Mouse (Mus musculus): Measurements from ENCODE around the gene Thsd7b. TPM values are rescaled to one million over a fixed set of nuclear protein-coding genes. Genes with fewer than 3 reads are reported as not detected.

Thsd7b gene
- polyA plus RNA-seq, 1 experiment from 2014 or later: 3.7 TPM

DNA sequence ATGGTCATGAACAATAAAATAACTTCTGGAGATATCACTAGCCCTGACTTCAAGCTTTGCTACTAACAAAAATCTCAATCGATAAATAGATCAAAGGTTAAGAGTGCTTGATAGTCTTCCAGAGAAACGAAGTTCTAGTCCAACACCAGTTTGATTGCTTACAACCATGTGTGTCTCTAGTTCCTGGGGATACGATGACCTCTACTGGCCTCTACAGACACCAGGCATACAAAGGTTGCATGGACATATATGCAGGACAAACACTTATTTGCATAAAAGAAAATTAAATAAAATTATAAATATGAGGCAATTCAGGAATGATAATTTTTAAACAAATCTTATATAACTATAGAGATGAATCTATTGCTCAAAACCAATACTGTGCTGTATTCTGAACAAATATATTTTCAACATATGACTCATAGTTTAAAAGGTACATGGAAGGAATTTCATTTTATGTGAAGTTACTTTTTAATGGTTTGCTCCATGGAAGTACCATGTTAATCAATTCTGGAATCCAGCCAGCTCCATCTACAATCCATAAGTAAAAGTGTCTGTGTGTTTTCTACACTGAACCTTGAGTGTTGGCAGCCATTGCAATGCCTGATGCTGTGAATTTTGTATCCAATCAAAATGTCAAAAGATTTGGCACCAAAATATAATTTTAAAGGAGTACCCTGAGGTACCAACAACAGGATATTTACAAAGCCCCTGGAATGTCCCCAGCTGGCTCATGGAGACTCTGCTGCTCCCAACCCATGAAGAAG, 793.3 kb downstream of the Thsd7b start:
- H3K36me3 ChIP-seq (ENCODE audit: control insufficient read depth, insufficient read depth, low read length): no peaks in the 10 kb centered on the region
- no peaks in the 10 kb centered on the region for H3K27me3 ChIP-seq (ENCODE audit: control insufficient read depth, insufficient read depth, low read length)
- no peak overlapping the region for H3K4me2 ChIP-seq (ENCODE audit: low read depth, low read length, severe bottlenecking)
- H3K27ac ChIP-seq (ENCODE audit: low read depth, low read length): no peak overlapping the region
- no peaks in the 10 kb centered on the region for H3K4me1 ChIP-seq (replicated peaks; ENCODE audit: control insufficient read depth, insufficient read depth, low read length)
- WGBS: 86% methylated on average over 3 of the region's 3 CpGs
- H3K9me3 ChIP-seq (ENCODE audit: control insufficient read depth, low read length): no peaks in the 10 kb centered on the region
- DNase-seq (ENCODE audit: low spot score): no peak
- H3K4me3 ChIP-seq (ENCODE audit: low read depth, low read length): no peak overlapping the region
- no peak for ATAC-seq (replicated peaks; ENCODE audit: low FRiP score)
- no peak overlapping the region for H3K9ac ChIP-seq (ENCODE audit: low read length)

DNA sequence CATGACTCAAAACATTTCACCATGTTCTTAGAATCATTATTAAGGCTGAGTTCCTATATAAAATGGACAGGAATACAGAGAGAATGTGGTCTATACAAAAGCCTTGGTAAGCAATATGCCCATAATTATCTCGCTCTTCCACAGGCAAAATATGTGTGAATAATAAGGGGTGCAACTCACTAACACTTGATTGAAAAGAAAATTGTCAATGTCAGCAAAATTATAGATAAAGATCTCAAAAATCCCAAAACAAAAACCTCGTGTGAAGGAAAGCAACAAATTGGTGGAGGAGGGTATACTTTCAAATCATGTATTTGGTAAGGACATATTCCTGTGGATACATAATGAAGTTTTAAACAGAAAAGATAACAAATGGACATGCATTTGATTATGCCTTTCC, 810.7 kb downstream of the Thsd7b start:
- no peak for ATAC-seq (replicated peaks; ENCODE audit: low FRiP score)
- DNase-seq (ENCODE audit: low spot score): no peak
- H3K4me1 ChIP-seq (replicated peaks; ENCODE audit: control insufficient read depth, insufficient read depth, low read length): no peaks in the 10 kb centered on the region
- no peaks in the 10 kb centered on the region for H3K27me3 ChIP-seq (ENCODE audit: control insufficient read depth, insufficient read depth, low read length)
- no peaks in the 10 kb centered on the region for H3K9me3 ChIP-seq (ENCODE audit: control insufficient read depth, low read length)
- WGBS: 83% methylated on average over 2 of the region's 2 CpGs
- no peak overlapping the region for H3K4me3 ChIP-seq (ENCODE audit: low read depth, low read length)
- H3K27ac ChIP-seq (ENCODE audit: low read depth, low read length): no peak overlapping the region
- H3K9ac ChIP-seq (ENCODE audit: low read length): no peak overlapping the region
- H3K36me3 ChIP-seq (ENCODE audit: control insufficient read depth, insufficient read depth, low read length): no peaks in the 10 kb centered on the region
- H3K4me2 ChIP-seq (ENCODE audit: low read depth, low read length, severe bottlenecking): no peak overlapping the region

GRCm38 (mm10) chr1:130085207-130085606, 812.1 kb downstream of the Thsd7b start:
- no peak for ATAC-seq (replicated peaks; ENCODE audit: low FRiP score)
- WGBS: 75% methylated on average over 3 of the region's 3 CpGs

DNA sequence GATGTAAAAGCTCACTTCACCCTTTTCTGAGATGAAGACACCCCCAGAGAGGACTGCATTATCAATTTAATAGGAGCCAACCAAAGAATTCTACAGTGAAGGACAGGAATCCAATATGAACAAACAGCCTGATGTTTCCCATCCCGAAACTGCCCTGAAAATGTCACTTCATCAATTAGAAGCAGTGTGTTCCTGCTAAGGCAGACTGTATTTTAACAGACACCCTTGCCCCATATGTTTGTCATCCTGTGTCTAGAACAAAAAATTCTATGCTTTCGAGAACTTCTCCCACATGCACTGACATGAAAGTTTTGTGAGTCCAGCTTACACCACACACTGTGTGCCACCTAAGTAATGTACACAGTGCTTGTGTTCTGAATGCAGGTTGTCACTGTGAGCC, 812.8 kb downstream of the Thsd7b start:
- no peak for ATAC-seq (replicated peaks; ENCODE audit: low FRiP score)
- WGBS: 94% methylated on average over 2 of the region's 2 CpGs
- H3K27ac ChIP-seq (ENCODE audit: low read depth, low read length): no peak overlapping the region
- no peaks in the 10 kb centered on the region for H3K36me3 ChIP-seq (ENCODE audit: control insufficient read depth, insufficient read depth, low read length)
- no peaks in the 10 kb centered on the region for H3K4me1 ChIP-seq (replicated peaks; ENCODE audit: control insufficient read depth, insufficient read depth, low read length)
- no peaks in the 10 kb centered on the region for H3K9me3 ChIP-seq (ENCODE audit: control insufficient read depth, low read length)
- no peaks in the 10 kb centered on the region for H3K27me3 ChIP-seq (ENCODE audit: control insufficient read depth, insufficient read depth, low read length)
- DNase-seq (ENCODE audit: low spot score): no peak
- no peak overlapping the region for H3K4me3 ChIP-seq (ENCODE audit: low read depth, low read length)
- H3K4me2 ChIP-seq (ENCODE audit: low read depth, low read length, severe bottlenecking): no peak overlapping the region
- H3K9ac ChIP-seq (ENCODE audit: low read length): no peak overlapping the region

More at GRCm38 (mm10) chr1:130085207-130085606, 812.1 kb downstream of the Thsd7b start:
- H3K27ac ChIP-seq (ENCODE audit: low read depth, low read length): no peak overlapping the region
- H3K9me3 ChIP-seq (ENCODE audit: control insufficient read depth, low read length): no peaks in the 10 kb centered on the region
- H3K36me3 ChIP-seq (ENCODE audit: control insufficient read depth, insufficient read depth, low read length): no peaks in the 10 kb centered on the region
- no peak for DNase-seq (ENCODE audit: low spot score)
- no peak overlapping the region for H3K9ac ChIP-seq (ENCODE audit: low read length)
- H3K4me2 ChIP-seq (ENCODE audit: low read depth, low read length, severe bottlenecking): no peak overlapping the region
- no peak overlapping the region for H3K4me3 ChIP-seq (ENCODE audit: low read depth, low read length)
- H3K27me3 ChIP-seq (ENCODE audit: control insufficient read depth, insufficient read depth, low read length): no peaks in the 10 kb centered on the region
- no peaks in the 10 kb centered on the region for H3K4me1 ChIP-seq (replicated peaks; ENCODE audit: control insufficient read depth, insufficient read depth, low read length)

GRCm38 (mm10) chr1:130099227-130099626, 826.1 kb downstream of the Thsd7b start:
- H3K4me3 ChIP-seq (ENCODE audit: low read depth, low read length): no peak overlapping the region
- WGBS: 81% methylated on average over 2 of the region's 2 CpGs
- H3K9ac ChIP-seq (ENCODE audit: low read length): no peak overlapping the region
- no peaks in the 10 kb centered on the region for H3K27me3 ChIP-seq (ENCODE audit: control insufficient read depth, insufficient read depth, low read length)
- H3K27ac ChIP-seq (ENCODE audit: low read depth, low read length): no peak overlapping the region
- no peaks in the 10 kb centered on the region for H3K4me1 ChIP-seq (replicated peaks; ENCODE audit: control insufficient read depth, insufficient read depth, low read length)
- no peaks in the 10 kb centered on the region for H3K36me3 ChIP-seq (ENCODE audit: control insufficient read depth, insufficient read depth, low read length)
- ATAC-seq (replicated peaks; ENCODE audit: low FRiP score) (no peak), DNase-seq (ENCODE audit: low spot score) (no peak)
- H3K9me3 ChIP-seq (ENCODE audit: control insufficient read depth, low read length): no peaks in the 10 kb centered on the region
- H3K4me2 ChIP-seq (ENCODE audit: low read depth, low read length, severe bottlenecking): no peak overlapping the region

DNA sequence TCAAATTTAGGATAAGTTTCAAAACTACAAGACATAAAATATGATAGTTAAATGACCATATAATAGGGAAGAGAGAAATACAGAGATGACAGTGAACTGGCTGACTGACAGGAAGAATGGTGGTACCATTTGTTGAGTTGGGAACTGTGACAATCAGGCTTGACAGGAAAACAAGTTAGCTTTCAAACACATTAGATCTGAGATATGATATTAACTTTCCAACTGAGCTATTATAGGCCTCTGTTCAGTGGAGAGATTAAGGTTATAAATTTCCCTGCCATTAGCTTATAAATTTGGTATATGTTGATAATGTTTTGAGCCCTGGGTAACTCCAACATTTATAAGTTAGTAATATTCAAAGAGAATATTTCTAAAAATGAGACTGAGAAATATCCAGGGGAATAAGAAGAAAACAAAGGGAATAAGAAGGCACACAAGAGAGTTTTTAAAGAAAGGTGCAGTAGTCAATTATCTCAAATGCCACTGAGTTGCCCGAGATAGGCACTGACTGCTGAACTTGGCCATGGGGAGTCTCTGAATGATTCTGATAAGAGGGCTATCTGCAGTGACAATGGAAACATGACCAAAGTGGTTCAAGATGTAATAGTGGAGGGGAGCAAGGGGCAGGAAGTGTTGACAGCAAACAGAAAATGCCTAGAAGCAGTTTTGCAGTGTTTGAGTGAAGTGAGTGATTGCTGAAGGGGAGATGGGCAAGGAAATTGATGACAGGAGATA, 839.6 kb downstream of the Thsd7b start:
- Histone ChIP-seq H3K4me2 (ENCODE audit: low read depth, low read length, severe bottlenecking) (no peak overlapping the region), H3K27ac (ENCODE audit: low read depth, low read length) (no peak overlapping the region), H3K9ac (ENCODE audit: low read length) (no peak overlapping the region), H3K9me3 (ENCODE audit: control insufficient read depth, low read length) (no peaks in the 10 kb centered on the region), H3K27me3 (ENCODE audit: control insufficient read depth, insufficient read depth, low read length) (no peaks in the 10 kb centered on the region), H3K36me3 (ENCODE audit: control insufficient read depth, insufficient read depth, low read length) (no peaks in the 10 kb centered on the region), H3K4me1 (replicated peaks; ENCODE audit: control insufficient read depth, insufficient read depth, low read length) (no peaks in the 10 kb centered on the region), H3K4me3 (ENCODE audit: low read depth, low read length) (no peak overlapping the region)
- no peak for ATAC-seq (replicated peaks; ENCODE audit: low FRiP score)
- WGBS: 78% methylated on average over 1 of the region's 1 CpGs
- DNase-seq (ENCODE audit: low spot score): no peak

- Histone ChIP-seq H3K4me1 (replicated peaks; ENCODE audit: control insufficient read depth, insufficient read depth, low read length) (no peaks in the 10 kb centered on the region), H3K4me2 (ENCODE audit: low read depth, low read length, severe bottlenecking) (no peak overlapping the region), H3K27me3 (ENCODE audit: control insufficient read depth, insufficient read depth, low read length) (no peaks in the 10 kb centered on the region), H3K4me3 (ENCODE audit: low read depth, low read length) (no peak overlapping the region), H3K27ac (ENCODE audit: low read depth, low read length) (no peak overlapping the region), H3K9ac (ENCODE audit: low read length) (no peak overlapping the region), H3K9me3 (ENCODE audit: control insufficient read depth, low read length) (no peaks in the 10 kb centered on the region), H3K36me3 (ENCODE audit: control insufficient read depth, insufficient read depth, low read length) (no peaks in the 10 kb centered on the region)
- DNase-seq (ENCODE audit: low spot score): no peak
- no peak for ATAC-seq (replicated peaks; ENCODE audit: low FRiP score)
- WGBS: 86% methylated on average over 2 of the region's 2 CpGs
Measured at GRCm38 (mm10) chr1:130113549-130113948, 840.4 kb downstream of the Thsd7b start.

DNA sequence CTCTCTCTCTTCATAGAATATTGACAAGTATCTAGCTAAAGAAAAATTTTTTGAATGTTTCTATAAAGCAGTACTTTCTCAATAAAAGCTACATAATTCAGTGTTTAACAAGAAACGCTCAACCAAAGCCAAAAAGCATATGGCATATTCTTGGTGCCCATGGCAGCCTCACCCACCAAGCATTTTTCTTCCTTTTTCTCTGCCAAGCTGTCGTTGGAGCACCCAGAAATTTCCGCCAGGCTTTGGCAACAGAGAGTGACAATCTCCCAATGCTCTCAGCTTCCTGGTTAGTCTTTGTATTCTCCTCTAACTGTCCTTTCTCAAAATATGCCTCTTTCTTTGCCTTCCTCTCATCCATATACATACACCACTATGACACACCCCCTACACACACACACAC, 857.8 kb downstream of the Thsd7b start:
- no peaks in the 10 kb centered on the region for H3K9me3 ChIP-seq (ENCODE audit: control insufficient read depth, low read length)
- no peak overlapping the region for H3K4me3 ChIP-seq (ENCODE audit: low read depth, low read length)
- H3K27me3 ChIP-seq (ENCODE audit: control insufficient read depth, insufficient read depth, low read length): no peaks in the 10 kb centered on the region
- H3K4me1 ChIP-seq (replicated peaks; ENCODE audit: control insufficient read depth, insufficient read depth, low read length): no peaks in the 10 kb centered on the region
- no peak overlapping the region for H3K9ac ChIP-seq (ENCODE audit: low read length)
- no peak overlapping the region for H3K27ac ChIP-seq (ENCODE audit: low read depth, low read length)
- WGBS: 84% methylated on average over 3 of the region's 3 CpGs
- no peaks in the 10 kb centered on the region for H3K36me3 ChIP-seq (ENCODE audit: control insufficient read depth, insufficient read depth, low read length)
- H3K4me2 ChIP-seq (ENCODE audit: low read depth, low read length, severe bottlenecking): no peak overlapping the region
- ATAC-seq (replicated peaks; ENCODE audit: low FRiP score) (no peak), DNase-seq (ENCODE audit: low spot score) (no peak)

DNA sequence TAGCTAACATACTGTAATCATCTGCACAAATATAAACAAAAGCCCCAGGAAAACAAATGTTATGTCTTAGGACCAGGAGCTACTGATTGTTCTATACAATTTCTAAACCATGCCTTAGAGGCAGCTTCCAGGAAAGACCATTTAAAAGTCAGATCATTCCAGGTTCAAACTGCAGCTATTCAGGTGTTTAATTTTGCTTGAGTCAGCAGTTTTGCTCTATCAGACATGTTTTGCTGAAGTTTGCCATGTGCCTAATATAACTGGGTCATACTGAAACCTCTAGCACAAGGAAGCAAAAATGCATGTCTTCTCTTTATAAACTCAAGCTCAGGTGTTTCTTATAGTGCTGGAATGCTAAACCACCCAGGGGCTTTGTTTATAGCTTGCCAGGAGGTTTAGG, 893.1 kb downstream of the Thsd7b start:
- Histone ChIP-seq H3K27me3 (ENCODE audit: control insufficient read depth, insufficient read depth, low read length) (no peaks in the 10 kb centered on the region), H3K4me1 (replicated peaks; ENCODE audit: control insufficient read depth, insufficient read depth, low read length) (no peaks in the 10 kb centered on the region), H3K4me2 (ENCODE audit: low read depth, low read length, severe bottlenecking) (no peak overlapping the region), H3K27ac (ENCODE audit: low read depth, low read length) (no peak overlapping the region), H3K36me3 (ENCODE audit: control insufficient read depth, insufficient read depth, low read length) (no peaks in the 10 kb centered on the region), H3K9me3 (ENCODE audit: control insufficient read depth, low read length) (no peaks in the 10 kb centered on the region), H3K9ac (ENCODE audit: low read length) (no peak overlapping the region), H3K4me3 (ENCODE audit: low read depth, low read length) (no peak overlapping the region)
- DNase-seq (ENCODE audit: low spot score): no peak
- no peak for ATAC-seq (replicated peaks; ENCODE audit: low FRiP score)
